Mouse (Mus musculus) gastrocnemius, postnatal 14 days (tissue): ENCODE data around the gene Gm11037. TPM values are rescaled to one million over a fixed set of nuclear protein-coding genes. Genes with fewer than 3 reads are reported as not detected.

ENCODE experiments used
- DNase-seq: peaks from one replicate; pipeline ENCODE4 v3.0.0; 2021; ENCODE audit warnings: mixed read lengths
- intact Hi-C: fragments of 180-260 bp; cut with DNase I; formaldehyde crosslinking; loops from one replicate; pipeline ENCODE4 v1.15.1; 2025; ENCODE audit warnings: low total_unique reads
- total RNA-seq, 2 experiments: library from RNA; stranded (reverse); gene quantifications; 2 replicates each; pipeline ENCODE4 v1.2.3; 2021

Gm11037 gene
- total RNA-seq, 2 experiments from 2014 or later: not detected

- DNase-seq: no peak
- intact Hi-C loops: loop anchor here (10.0 kb wide), 1 partner anchor 79 kb away; no protein-coding TSS in a partner anchor
Observed at GRCm38 (mm10) chr2:131175286-131175944, 42.1 kb downstream of the Gm11037 start.

GRCm38 (mm10) chr2:131175945-131176309 is 42.6 kb downstream of the Gm11037 start:
- no peak for DNase-seq
- intact Hi-C loops: loop anchor here (10.0 kb wide), 1 partner anchor 79 kb away; no protein-coding TSS in a partner anchor

DNA sequence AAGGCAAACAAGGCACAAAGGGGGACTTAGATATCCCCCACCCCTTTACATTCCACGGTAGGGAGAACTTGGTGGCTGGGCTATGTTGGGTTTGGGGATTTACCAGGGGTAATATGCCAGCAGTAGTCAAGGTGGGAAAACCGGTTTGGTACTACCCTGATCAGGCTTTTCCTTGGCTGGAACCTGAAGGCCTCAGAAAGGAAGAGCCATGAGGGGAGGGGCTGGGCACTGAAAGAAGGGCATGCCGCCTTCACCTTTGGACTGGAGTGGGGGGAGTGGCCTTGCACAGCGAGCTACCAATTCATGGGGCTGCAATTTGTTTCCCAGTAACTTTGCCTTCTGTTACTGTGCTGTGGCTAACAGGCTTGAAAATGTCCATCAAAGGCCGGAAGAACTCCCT is 43.2 kb downstream of the Gm11037 start:
- intact Hi-C loops: loop anchor here (10.0 kb wide), 1 partner anchor 78 kb away; no protein-coding TSS in a partner anchor
- no peak for DNase-seq

GRCm38 (mm10) chr2:131177932-131178331 is 44.6 kb downstream of the Gm11037 start:
- intact Hi-C loops: loop anchor here (10.0 kb wide), 1 partner anchor 77 kb away; no protein-coding TSS in a partner anchor
- DNase-seq: no peak

- peak; percentile 32 for DNase-seq
- intact Hi-C loops: loop anchor here (10.0 kb wide), 1 partner anchor 76 kb away; no protein-coding TSS in a partner anchor
Observed at GRCm38 (mm10) chr2:131178828-131179245, 45.5 kb downstream of the Gm11037 start.

DNA sequence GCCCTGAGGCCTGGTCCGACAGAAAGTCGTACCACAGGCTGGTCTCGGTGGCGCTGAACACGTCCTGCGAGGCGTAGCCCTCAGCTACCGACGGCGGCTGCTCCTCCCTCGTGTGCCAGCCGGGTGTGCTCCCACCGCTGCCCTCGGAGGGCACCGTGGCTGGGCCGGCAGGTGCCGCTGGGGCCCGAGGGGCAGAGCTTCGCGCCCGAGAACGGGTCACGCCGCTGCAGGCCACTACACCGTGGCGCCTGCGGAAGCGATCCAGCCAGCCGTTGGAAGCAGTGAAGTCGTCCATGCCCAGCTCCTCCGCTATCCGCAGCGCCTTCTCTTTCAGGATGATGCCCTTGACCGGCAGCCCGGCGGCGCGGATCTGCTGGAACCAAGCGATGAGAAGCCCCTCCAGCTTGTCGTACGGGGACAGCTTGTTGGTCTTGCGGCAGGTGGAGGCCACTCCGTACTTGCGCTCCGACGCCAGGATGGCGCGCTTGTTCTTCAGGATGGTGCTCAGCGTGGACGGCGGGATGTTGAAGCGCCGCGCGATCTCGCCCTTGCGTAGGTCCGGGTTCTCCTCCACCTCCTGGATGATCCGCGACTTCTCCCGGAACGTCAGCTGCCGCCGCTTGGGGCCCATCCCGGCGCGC is 46.1 kb downstream of the Gm11037 start:
- intact Hi-C loops: loop anchor here (10.0 kb wide), 1 partner anchor 75 kb away; no protein-coding TSS in a partner anchor
- peak; percentile 64 for DNase-seq

GRCm38 (mm10) chr2:131179990-131180587 is 46.8 kb downstream of the Gm11037 start, which contains the start of gene Cenpb:
Gene Cenpb, minus strand, starts transcription at chr2:131180067.
- intact Hi-C loops: loop anchor here (10.0 kb wide), 1 partner anchor 75 kb away; no protein-coding TSS in a partner anchor

More at GRCm38 (mm10) chr2:131179990-131180587, 46.8 kb downstream of the Gm11037 start, which contains the start of gene Cenpb:
- DNase-seq: peak; percentile 87

Other genes with a start within 250 kb of the Gm11037 start
- gene 4930402H24Rik, start 227.1 kb upstream of the Gm11037 start, total RNA-seq: 10 to 100 TPM in 1 of 2 experiments, 1 to 10 TPM in 1; 8.8 to 11.3 TPM
- 10 to 100 TPM; 17.8 to 19.8 TPM for gene Atrn, start 227.0 kb upstream of the Gm11037 start, total RNA-seq
- 1 to 10 TPM; 3.8 to 5.1 TPM for gene Gfra4, start 90.4 kb upstream of the Gm11037 start, total RNA-seq
- 1 to 10 TPM; 2.5 to 3.9 TPM for gene Adam33, start 69.7 kb upstream of the Gm11037 start, total RNA-seq
- gene Siglec1, start 46.7 kb upstream of the Gm11037 start, total RNA-seq: under 1 TPM; 0.78 to 0.90 TPM
- 10 to 100 TPM; 14.5 to 18.3 TPM for gene Hspa12b, start 6.2 kb upstream of the Gm11037 start, total RNA-seq
- 1 to 10 TPM; 5.8 to 6.2 TPM for gene 1700037H04Rik, start 26.6 kb downstream of the Gm11037 start, total RNA-seq
- gene Cenpb, start 46.6 kb downstream of the Gm11037 start, total RNA-seq: 10 to 100 TPM; 49.6 to 50.8 TPM
- 1 to 10 TPM; 4.7 to 5.4 TPM for gene Cdc25b, start 53.5 kb downstream of the Gm11037 start, total RNA-seq
- gene Spef1, start 53.8 kb downstream of the Gm11037 start, total RNA-seq: 1 to 10 TPM; 2.5 to 2.9 TPM
- gene Ap5s1, start 73.6 kb downstream of the Gm11037 start, total RNA-seq: 10 to 100 TPM; 14.9 to 17.4 TPM
- gene Mavs, start 100.6 kb downstream of the Gm11037 start, total RNA-seq: 10 to 100 TPM; 32.4 to 33.3 TPM
- gene Pank2, start 129.0 kb downstream of the Gm11037 start, total RNA-seq: 10 to 100 TPM; 21.9 to 22.8 TPM
- 1 to 10 TPM; 1.5 to 2.4 TPM for gene Rnf24, start 219.4 kb downstream of the Gm11037 start, total RNA-seq